Mouse (Mus musculus): ENCODE results near the gene Gm20388. TPM values are rescaled to one million over a fixed set of nuclear protein-coding genes. Genes with fewer than 3 reads are reported as not detected.

Gene Gm20388
- polyA plus RNA-seq, 1 experiment from 2014 or later = 47.1 TPM

GRCm38 (mm10) chr8:123292281-123292680, 3381.6 kb downstream of the Gm20388 start:
- no peak overlapping the region for H3K4me3 ChIP-seq (ENCODE audit: inconsistent target)
- no peaks in the 10 kb centered on the region for H3K79me2 ChIP-seq (ENCODE audit: inconsistent target)
- WGBS (ENCODE audit: missing documents) = 93% methylated on average over 3 of the region's 3 CpGs
- H3K27ac ChIP-seq = no peak overlapping the region
- H3K36me3 ChIP-seq (ENCODE audit: inconsistent target) = no peaks in the 10 kb centered on the region

DNA sequence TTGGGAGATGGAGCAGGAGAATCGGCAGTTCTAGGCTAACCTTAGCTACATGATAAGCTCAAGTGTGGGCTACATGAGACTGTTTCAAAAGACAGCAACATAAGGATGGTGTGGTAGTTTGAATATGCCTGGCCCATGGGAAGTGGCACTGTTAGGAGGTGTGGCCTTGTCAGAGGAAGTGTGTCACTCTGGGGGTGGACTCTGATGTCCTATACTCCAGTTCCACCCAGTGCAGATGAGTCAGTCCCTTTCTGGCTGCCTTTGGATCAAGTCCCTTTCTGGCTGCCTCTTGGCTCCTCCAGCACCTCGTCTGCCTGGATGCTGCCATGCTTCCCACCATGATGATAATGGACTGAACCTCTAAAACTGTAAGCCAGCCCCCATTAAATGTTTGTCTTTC, 3382.1 kb downstream of the Gm20388 start:
- WGBS (ENCODE audit: missing documents) = 88% methylated on average over 2 of the region's 2 CpGs
- no peaks in the 10 kb centered on the region for H3K36me3 ChIP-seq (ENCODE audit: inconsistent target)

GRCm38 (mm10) chr8:123298301-123298700, 3387.7 kb downstream of the Gm20388 start:
- Histone ChIP-seq H3K36me3 (ENCODE audit: inconsistent target) (no peaks in the 10 kb centered on the region), H3K79me2 (ENCODE audit: inconsistent target) (no peaks in the 10 kb centered on the region), H3K4me3 (ENCODE audit: inconsistent target) (no peak overlapping the region), H3K27ac (no peak overlapping the region)
- WGBS (ENCODE audit: missing documents) = 52% methylated on average over 11 of the region's 11 CpGs

More for the DNA sequence above, 3382.1 kb downstream of the Gm20388 start:
- Histone ChIP-seq H3K4me3 (ENCODE audit: inconsistent target) (no peak overlapping the region), H3K79me2 (ENCODE audit: inconsistent target) (no peaks in the 10 kb centered on the region), H3K27ac (no peak overlapping the region)

DNA sequence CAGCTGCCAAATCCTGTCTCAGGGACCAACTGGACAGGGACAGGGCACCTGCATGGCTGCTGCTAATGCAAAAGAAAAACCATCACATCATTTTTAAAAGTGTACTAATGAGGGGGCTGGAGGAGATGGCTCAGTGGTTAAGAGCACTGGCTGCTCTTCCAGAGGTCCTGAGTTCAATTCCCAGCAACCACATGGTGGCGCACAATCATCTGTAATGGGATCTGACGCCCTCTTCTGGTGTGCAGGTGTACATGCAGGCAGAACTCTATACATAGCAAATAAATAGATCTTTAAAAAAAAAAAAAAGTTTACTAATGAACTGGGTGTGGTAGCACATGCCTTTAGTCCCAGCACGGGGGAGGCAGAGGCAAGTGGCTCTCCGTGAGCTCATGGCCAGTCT, 3398.1 kb downstream of the Gm20388 start:
- H3K79me2 ChIP-seq (ENCODE audit: inconsistent target) = no peaks in the 10 kb centered on the region
- no peaks in the 10 kb centered on the region for H3K36me3 ChIP-seq (ENCODE audit: inconsistent target)
- H3K4me3 ChIP-seq (ENCODE audit: inconsistent target) = no peak overlapping the region
- H3K27ac ChIP-seq = no peak overlapping the region
- 82% methylated on average over 4 of the region's 4 CpGs for WGBS (ENCODE audit: missing documents)

- H3K4me3 ChIP-seq (ENCODE audit: inconsistent target) = peak overlapping the region; percentile 38
- WGBS (ENCODE audit: missing documents) = 7% methylated on average over 20 of the region's 21 CpGs
- H3K79me2 ChIP-seq (ENCODE audit: inconsistent target) = no peaks in the 10 kb centered on the region
- no peaks in the 10 kb centered on the region for H3K36me3 ChIP-seq (ENCODE audit: inconsistent target)
- no peak overlapping the region for H3K27ac ChIP-seq
Measured at GRCm38 (mm10) chr8:123317781-123318466, 3407.3 kb downstream of the Gm20388 start.

- WGBS (ENCODE audit: missing documents) = 1% methylated on average over 23 of the region's 24 CpGs
Measured at GRCm38 (mm10) chr8:123318467-123318911, 3407.8 kb downstream of the Gm20388 start, which contains the start of gene Fanca. Gene Fanca, minus strand, starts transcription at chr8:123318576.

GRCm38 (mm10) chr8:123319522-123320164, 3409.0 kb downstream of the Gm20388 start:
- no peaks in the 10 kb centered on the region for H3K79me2 ChIP-seq (ENCODE audit: inconsistent target)
- H3K4me3 ChIP-seq (ENCODE audit: inconsistent target) = no peak overlapping the region
- no peak overlapping the region for H3K27ac ChIP-seq
- WGBS (ENCODE audit: missing documents) = 27% methylated on average over 7 of the region's 7 CpGs
- H3K36me3 ChIP-seq (ENCODE audit: inconsistent target) = no peaks in the 10 kb centered on the region

More at GRCm38 (mm10) chr8:123318467-123318911, 3407.8 kb downstream of the Gm20388 start, which contains the start of gene Fanca:
- Histone ChIP-seq H3K36me3 (ENCODE audit: inconsistent target) (no peaks in the 10 kb centered on the region), H3K4me3 (ENCODE audit: inconsistent target) (peak within 1 kb of the TSS; percentile 38), H3K27ac (no peak within 1 kb of the TSS), H3K79me2 (ENCODE audit: inconsistent target) (no peaks in the 10 kb centered on the region)

- H3K79me2 ChIP-seq (ENCODE audit: inconsistent target) = no peaks in the 10 kb centered on the region
- WGBS (ENCODE audit: missing documents) = 96% methylated on average over 2 of the region's 2 CpGs
- no peaks in the 10 kb centered on the region for H3K36me3 ChIP-seq (ENCODE audit: inconsistent target)
- H3K27ac ChIP-seq = no peak overlapping the region
- no peak overlapping the region for H3K4me3 ChIP-seq (ENCODE audit: inconsistent target)
Measured at GRCm38 (mm10) chr8:123328552-123328951, 3417.9 kb downstream of the Gm20388 start.

- Histone ChIP-seq H3K4me3 (ENCODE audit: inconsistent target) (no peak overlapping the region), H3K79me2 (ENCODE audit: inconsistent target) (no peaks in the 10 kb centered on the region), H3K27ac (no peak overlapping the region), H3K36me3 (ENCODE audit: inconsistent target) (no peaks in the 10 kb centered on the region)
- 8% methylated on average over 4 of the region's 4 CpGs for WGBS (ENCODE audit: missing documents)
Measured at GRCm38 (mm10) chr8:123329350-123329749, 3418.7 kb downstream of the Gm20388 start.

- Histone ChIP-seq H3K79me2 (ENCODE audit: inconsistent target) (no peaks in the 10 kb centered on the region), H3K27ac (no peak overlapping the region), H3K36me3 (ENCODE audit: inconsistent target) (no peaks in the 10 kb centered on the region), H3K4me3 (ENCODE audit: inconsistent target) (no peak overlapping the region)
- WGBS (ENCODE audit: missing documents) = 90% methylated on average over 5 of the region's 5 CpGs
Measured at GRCm38 (mm10) chr8:123329961-123330360, 3419.3 kb downstream of the Gm20388 start.

DNA sequence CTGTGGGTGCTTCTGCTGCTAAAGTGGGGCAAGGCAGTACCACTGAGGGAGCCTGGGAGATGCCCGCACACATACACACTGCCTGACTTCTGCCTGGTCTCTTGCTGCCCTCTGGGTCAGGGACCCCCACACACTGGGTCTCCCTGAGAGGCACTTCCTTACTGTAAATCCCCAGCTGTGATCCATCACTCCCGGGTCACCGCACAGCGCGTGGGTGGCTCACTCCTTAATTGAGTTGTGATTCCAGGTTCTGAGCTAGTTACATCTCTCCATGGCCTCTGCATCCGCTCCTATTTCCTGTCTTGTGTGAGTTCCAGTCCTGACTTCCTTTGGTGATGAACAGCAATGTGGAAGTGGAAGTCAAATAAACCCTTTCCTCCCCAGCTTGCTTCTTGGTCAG, 3420.1 kb downstream of the Gm20388 start:
- Histone ChIP-seq H3K36me3 (ENCODE audit: inconsistent target) (no peaks in the 10 kb centered on the region), H3K4me3 (ENCODE audit: inconsistent target) (no peak overlapping the region), H3K79me2 (ENCODE audit: inconsistent target) (no peaks in the 10 kb centered on the region), H3K27ac (no peak overlapping the region)
- 47% methylated on average over 6 of the region's 6 CpGs for WGBS (ENCODE audit: missing documents)

- Histone ChIP-seq H3K36me3 (ENCODE audit: inconsistent target) (no peaks in the 10 kb centered on the region), H3K79me2 (ENCODE audit: inconsistent target) (no peaks in the 10 kb centered on the region), H3K27ac (no peak overlapping the region), H3K4me3 (ENCODE audit: inconsistent target) (no peak overlapping the region)
- 78% methylated on average over 2 of the region's 2 CpGs for WGBS (ENCODE audit: missing documents)
Measured at GRCm38 (mm10) chr8:123331301-123331700, 3420.7 kb downstream of the Gm20388 start.

- no peak overlapping the region for H3K4me3 ChIP-seq (ENCODE audit: inconsistent target)
- no peaks in the 10 kb centered on the region for H3K36me3 ChIP-seq (ENCODE audit: inconsistent target)
- H3K27ac ChIP-seq = no peak overlapping the region
- WGBS (ENCODE audit: missing documents) = 58% methylated on average over 8 of the region's 8 CpGs
- no peaks in the 10 kb centered on the region for H3K79me2 ChIP-seq (ENCODE audit: inconsistent target)
Measured at GRCm38 (mm10) chr8:123331810-123332209, 3421.2 kb downstream of the Gm20388 start.

- Histone ChIP-seq H3K4me3 (ENCODE audit: inconsistent target) (no peak within 1 kb of the TSS), H3K36me3 (ENCODE audit: inconsistent target) (no peaks in the 10 kb centered on the region), H3K27ac (no peak within 1 kb of the TSS), H3K79me2 (ENCODE audit: inconsistent target) (no peaks in the 10 kb centered on the region)
- 2% methylated on average over 56 of the region's 85 CpGs for whole genome bisulfite sequencing (ENCODE audit: missing documents)
Measured at GRCm38 (mm10) chr8:123332262-123333090, 3421.8 kb downstream of the Gm20388 start, which contains the start of gene Spire2. Gene Spire2, plus strand, starts transcription at chr8:123332713.

All from macrophage (primary cell).